Mouse (Mus musculus): ENCODE measurements at regions not wholly inside any gene's neighbourhood (a gene's known extent, or its start where the extent isn't known, plus 50 kb on each side); places are given as distances from the start of the nearest gene placed in this dataset.
"Not testable (repeated sequence)": the region's sequence is repeated elsewhere in the genome, so short reads cannot be mapped to it uniquely, and the experiment has no call there.

DNA sequence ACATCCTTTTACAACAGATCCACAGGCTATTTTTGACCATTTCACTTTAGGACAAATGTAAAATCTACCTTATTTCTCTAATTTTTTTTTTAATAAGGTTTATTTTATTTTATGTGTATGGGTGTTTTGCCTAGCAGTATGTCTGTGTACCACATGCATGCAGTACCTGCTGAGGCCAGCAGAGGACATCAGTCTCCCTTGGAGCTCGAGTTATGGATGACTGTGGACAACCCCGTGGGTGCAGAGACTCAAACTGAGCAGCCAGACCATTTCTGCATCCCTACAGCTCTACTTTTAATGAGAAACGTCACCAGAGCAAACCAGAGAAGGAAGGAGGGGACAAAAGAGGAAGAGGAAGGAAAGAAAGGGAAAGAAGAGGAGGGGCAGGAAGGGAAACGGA is 125.9 kb upstream of the Trim24 start:
- Histone ChIP-seq H3K4me1 (ENCODE audit: control insufficient read depth, insufficient read depth, low read length) (peaks cover 2% of the 10 kb centered on the region; the same call in 1 of the 2 replicates), H3K4me3 (ENCODE audit: insufficient read depth, low read length) (no peak overlapping the region), H3K27ac (ENCODE audit: insufficient read depth, low read depth, low read length) (no peak overlapping the region)
- TF ChIP-seq POLR2A (IDR thresholded peaks at IDR 0.05; ENCODE audit: borderline replicate concordance, low read depth, low read length) (no peak), CTCF (IDR thresholded peaks at IDR 0.05; ENCODE audit: low read depth, low read length) (peak; percentile 39; the same call in 1 of the 2 replicates)

DNA sequence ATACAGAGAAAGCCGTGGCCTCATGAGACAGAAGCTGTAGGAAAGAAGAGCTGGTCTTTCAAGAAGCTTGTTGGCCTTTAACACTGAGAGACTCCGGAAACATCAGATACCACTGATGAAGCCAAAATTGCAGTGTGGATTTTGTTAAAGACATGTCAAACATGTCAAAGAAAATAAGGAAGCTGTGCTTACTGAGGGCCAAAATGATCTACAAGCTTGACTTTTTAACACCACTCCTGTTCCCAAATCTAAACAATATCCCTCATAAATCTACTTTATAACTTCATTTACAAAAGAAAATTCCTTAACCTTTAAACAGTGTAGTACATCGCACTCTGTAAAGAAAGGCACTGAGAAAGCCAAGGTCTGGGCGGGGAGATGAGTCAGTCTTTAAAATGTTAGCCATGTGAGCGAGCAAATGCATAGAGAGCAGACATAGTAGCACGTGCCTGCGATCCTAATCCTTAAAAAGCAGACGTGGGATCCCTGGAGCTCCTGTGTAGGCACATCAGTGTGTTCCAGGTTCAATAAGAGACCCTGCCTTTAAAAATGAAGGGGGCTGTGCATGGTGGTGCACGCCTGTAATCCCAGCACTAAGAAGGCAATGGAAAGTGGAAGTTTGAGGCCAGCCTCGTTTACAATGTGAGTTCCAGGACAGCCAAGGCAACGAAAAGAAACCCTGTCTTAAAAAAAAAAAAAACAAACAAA is 125.1 kb upstream of the Trim24 start:
- no peak overlapping the region for H3K27ac ChIP-seq (ENCODE audit: insufficient read depth, low read depth, low read length)
- TF ChIP-seq POLR2A (IDR thresholded peaks at IDR 0.05; ENCODE audit: borderline replicate concordance, low read depth, low read length) (no peak), CTCF (IDR thresholded peaks at IDR 0.05; ENCODE audit: low read depth, low read length) (no peak)
- H3K4me1 ChIP-seq (ENCODE audit: control insufficient read depth, insufficient read depth, low read length), result peaks cover 2% of the 10 kb centered on the region; the same call in 1 of the 2 replicates
- H3K4me3 ChIP-seq (ENCODE audit: insufficient read depth, low read length), result no peak overlapping the region

DNA sequence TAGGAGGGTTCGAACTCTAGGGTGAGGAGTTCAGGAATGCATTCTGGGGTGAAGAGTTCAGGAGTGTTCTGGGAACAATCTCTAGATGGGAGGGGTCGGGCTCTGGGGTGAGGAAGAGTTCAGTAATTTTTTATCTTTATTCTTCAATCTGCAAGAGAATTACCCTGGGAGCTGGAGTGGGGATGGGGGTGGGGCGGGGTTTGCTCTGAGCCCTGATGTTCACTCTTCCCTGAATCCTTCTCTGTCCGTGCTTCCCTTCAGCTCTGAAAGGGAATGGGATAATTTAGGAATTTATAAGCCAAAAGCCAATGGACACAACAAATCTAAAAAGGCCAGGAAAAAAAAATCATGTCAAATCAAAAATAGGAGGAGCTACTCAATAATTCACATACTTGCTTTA is 122.8 kb upstream of the Trim24 start:
- not testable (repeated sequence) for H3K4me1 ChIP-seq (ENCODE audit: control insufficient read depth, insufficient read depth, low read length); H3K27ac ChIP-seq (ENCODE audit: insufficient read depth, low read depth, low read length); H3K4me3 ChIP-seq (ENCODE audit: insufficient read depth, low read length)

DNA sequence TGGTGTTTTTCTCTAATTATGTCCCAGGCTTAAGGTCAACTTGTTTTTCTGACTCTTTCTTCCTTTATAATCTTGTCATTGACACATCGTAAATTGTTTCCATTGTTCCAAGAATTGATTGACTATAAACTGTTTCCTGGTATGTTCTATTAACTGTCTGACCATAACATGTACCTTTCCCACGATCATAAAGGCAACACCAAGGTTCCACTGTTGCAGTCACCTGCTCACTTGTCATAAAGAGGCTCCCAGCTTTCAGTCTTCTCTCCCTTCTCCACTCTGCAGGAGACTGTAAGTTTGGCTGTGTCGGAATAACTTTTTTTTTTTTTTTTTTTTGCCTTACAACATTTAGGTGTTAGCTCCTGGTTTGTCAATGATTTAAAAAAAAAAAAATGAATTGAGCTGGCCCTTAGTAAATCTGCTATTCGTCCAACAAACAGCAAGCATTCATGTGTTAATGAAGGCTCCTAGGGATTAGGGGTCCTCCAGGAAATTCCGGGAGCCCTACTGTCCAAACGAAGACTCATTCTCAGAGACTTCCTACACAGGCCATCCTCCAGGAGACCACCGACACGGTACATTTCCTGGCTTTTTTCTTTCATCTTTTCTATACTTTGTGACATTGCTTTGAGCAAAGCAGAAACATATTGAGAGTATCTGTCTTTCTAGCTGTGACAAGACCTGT is 122.2 kb upstream of the Trim24 start:
- H3K27ac ChIP-seq (ENCODE audit: insufficient read depth, low read depth, low read length), result no peak overlapping the region
- H3K4me1 ChIP-seq (ENCODE audit: control insufficient read depth, insufficient read depth, low read length), result peaks cover 2% of the 10 kb centered on the region; the same call in 1 of the 2 replicates
- no peak for TF ChIP-seq POLR2A (IDR thresholded peaks at IDR 0.05; ENCODE audit: borderline replicate concordance, low read depth, low read length)
- TF ChIP-seq CTCF (IDR thresholded peaks at IDR 0.05; ENCODE audit: low read depth, low read length), result no peak
- no peak overlapping the region for H3K4me3 ChIP-seq (ENCODE audit: insufficient read depth, low read length)

DNA sequence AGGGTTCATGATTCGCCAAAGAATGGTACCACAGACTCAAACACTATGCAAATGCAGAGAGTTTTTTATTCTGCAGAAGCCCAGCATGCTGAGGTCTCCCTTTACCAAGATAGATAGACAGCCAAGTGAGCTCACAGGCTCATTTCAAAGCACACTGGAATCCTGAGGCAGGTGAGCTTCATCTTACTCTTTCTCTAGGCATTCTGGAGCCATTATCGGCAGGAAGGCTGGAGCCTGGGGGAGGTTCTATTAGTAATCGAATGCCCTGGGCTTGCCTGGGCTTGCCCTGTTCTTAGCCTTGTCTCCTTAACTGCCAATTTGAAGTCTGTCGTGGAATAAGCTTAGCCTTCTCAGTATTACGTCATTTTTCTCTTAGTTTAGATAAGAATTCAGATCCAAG is 121.6 kb upstream of the Trim24 start:
- no peak for TF ChIP-seq POLR2A (IDR thresholded peaks at IDR 0.05; ENCODE audit: borderline replicate concordance, low read depth, low read length)
- Histone ChIP-seq H3K4me1 (ENCODE audit: control insufficient read depth, insufficient read depth, low read length) (peaks cover 2% of the 10 kb centered on the region; the same call in 1 of the 2 replicates), H3K4me3 (ENCODE audit: insufficient read depth, low read length) (no peak overlapping the region), H3K27ac (ENCODE audit: insufficient read depth, low read depth, low read length) (no peak overlapping the region)

DNA sequence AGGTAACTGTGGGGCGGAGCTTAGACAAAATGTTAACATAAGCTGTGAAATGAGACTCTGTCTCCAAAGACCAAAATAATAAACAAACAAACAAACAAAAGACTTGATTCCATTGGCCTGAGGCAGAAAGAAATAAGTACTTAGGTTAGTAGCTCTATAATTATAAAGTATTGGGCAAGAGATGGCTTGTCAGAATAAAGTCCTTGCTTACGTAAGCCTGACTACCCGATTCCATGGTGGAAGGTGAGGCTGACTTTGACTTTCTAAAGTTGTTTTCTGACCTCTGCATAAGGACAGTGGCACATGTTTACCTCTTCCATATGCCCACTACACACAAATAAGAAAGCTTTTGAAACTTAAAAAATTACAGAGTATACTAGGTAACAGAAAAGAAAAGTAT is 120.3 kb upstream of the Trim24 start:
- Histone ChIP-seq H3K4me3 (ENCODE audit: insufficient read depth, low read length) (no peak overlapping the region), H3K4me1 (ENCODE audit: control insufficient read depth, insufficient read depth, low read length) (no peaks in the 10 kb centered on the region), H3K27ac (ENCODE audit: insufficient read depth, low read depth, low read length) (no peak overlapping the region)
- TF ChIP-seq CTCF (IDR thresholded peaks at IDR 0.05; ENCODE audit: low read depth, low read length) (no peak), POLR2A (IDR thresholded peaks at IDR 0.05; ENCODE audit: borderline replicate concordance, low read depth, low read length) (no peak)

DNA sequence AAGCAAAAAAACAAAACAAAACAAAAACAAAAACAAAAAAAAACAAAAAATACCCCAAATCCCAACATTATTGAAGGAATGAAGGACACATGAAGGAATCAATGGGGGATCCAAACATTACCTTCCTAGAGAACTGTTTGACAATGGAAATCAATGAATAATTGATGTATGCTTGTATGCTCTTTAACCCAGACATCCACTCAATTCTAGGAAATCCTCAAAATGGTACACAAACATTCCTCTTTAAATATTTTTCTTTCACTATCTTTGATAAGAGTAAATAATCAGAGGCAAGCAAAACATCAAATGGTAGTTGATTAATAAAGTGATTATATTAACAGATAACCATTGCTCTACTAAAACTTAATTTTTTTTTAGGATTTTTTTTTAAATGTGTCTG is 118.9 kb upstream of the Trim24 start:
- Histone ChIP-seq H3K4me3 (ENCODE audit: insufficient read depth, low read length) (no peak overlapping the region), H3K27ac (ENCODE audit: insufficient read depth, low read depth, low read length) (no peak overlapping the region), H3K4me1 (ENCODE audit: control insufficient read depth, insufficient read depth, low read length) (no peaks in the 10 kb centered on the region)
- TF ChIP-seq POLR2A (IDR thresholded peaks at IDR 0.05; ENCODE audit: borderline replicate concordance, low read depth, low read length), result no peak
- no peak for TF ChIP-seq CTCF (IDR thresholded peaks at IDR 0.05; ENCODE audit: low read depth, low read length)

- not testable (repeated sequence) for H3K4me1 ChIP-seq (ENCODE audit: control insufficient read depth, insufficient read depth, low read length); H3K4me3 ChIP-seq (ENCODE audit: insufficient read depth, low read length); H3K27ac ChIP-seq (ENCODE audit: insufficient read depth, low read depth, low read length)
These were observed 109.6 kb upstream of the Trim24 start for GRCm38 (mm10) chr6:37761003-37761402.

DNA sequence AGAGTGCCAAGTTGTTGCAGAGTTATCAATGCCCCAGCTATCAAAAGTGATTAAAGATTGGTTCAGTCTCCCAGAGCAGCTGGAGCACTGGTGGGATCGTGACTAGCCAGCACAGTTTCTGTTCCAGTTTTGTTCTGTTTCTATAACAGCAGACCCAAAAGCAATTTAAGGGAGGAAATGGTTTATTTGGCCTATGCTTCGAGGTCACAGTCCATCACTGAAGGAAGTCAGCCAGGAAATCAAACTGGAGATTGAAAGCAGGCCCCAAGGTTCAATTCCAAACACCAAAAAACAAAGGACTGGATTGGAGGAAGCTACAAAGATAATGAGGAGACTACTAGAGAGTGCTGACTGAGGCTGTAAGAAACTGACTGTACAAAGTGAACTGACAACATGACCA is 107.6 kb upstream of the Trim24 start:
- H3K4me1 ChIP-seq (ENCODE audit: control insufficient read depth, insufficient read depth, low read length), result no peaks in the 10 kb centered on the region
- no peak for TF ChIP-seq POLR2A (IDR thresholded peaks at IDR 0.05; ENCODE audit: borderline replicate concordance, low read depth, low read length)
- TF ChIP-seq CTCF (IDR thresholded peaks at IDR 0.05; ENCODE audit: low read depth, low read length), result no peak

GRCm38 (mm10) chr6:37767690-37768089 is 102.9 kb upstream of the Trim24 start:
- no peak for TF ChIP-seq CTCF (IDR thresholded peaks at IDR 0.05; ENCODE audit: low read depth, low read length)
- no peak overlapping the region for H3K4me3 ChIP-seq (ENCODE audit: insufficient read depth, low read length)
- H3K27ac ChIP-seq (ENCODE audit: insufficient read depth, low read depth, low read length), result no peak overlapping the region
- no peaks in the 10 kb centered on the region for H3K4me1 ChIP-seq (ENCODE audit: control insufficient read depth, insufficient read depth, low read length)

More for the DNA sequence above, 107.6 kb upstream of the Trim24 start:
- no peak overlapping the region for H3K27ac ChIP-seq (ENCODE audit: insufficient read depth, low read depth, low read length)
- H3K4me3 ChIP-seq (ENCODE audit: insufficient read depth, low read length), result no peak overlapping the region
